Mouse (Mus musculus) thymus, adult 2 months (tissue): ENCODE measurements around the gene Olfr1012.

Experiments
- CTCF ChIP-seq: fragments of 200-500 bp; IDR thresholded peaks from 2 replicates; pipeline ENCODE4 v1.5.1; 2012; ENCODE audit warnings: mild to moderate bottlenecking, control low read depth, low read length, moderate library complexity, borderline replicate concordance; ENCODE audit not compliant: control insufficient read depth, poor library complexity, insufficient read depth; ENCODE audit errors: extremely low read depth
- POLR2A ChIP-seq: fragments of 200-500 bp; IDR thresholded peaks from 2 replicates; pipeline ENCODE4 v1.6.1; 2012; ENCODE audit warnings: mild to moderate bottlenecking, low read length, control low read depth, moderate library complexity; ENCODE audit not compliant: control insufficient read depth, poor library complexity, insufficient read depth; ENCODE audit errors: extremely low read depth

DNA sequence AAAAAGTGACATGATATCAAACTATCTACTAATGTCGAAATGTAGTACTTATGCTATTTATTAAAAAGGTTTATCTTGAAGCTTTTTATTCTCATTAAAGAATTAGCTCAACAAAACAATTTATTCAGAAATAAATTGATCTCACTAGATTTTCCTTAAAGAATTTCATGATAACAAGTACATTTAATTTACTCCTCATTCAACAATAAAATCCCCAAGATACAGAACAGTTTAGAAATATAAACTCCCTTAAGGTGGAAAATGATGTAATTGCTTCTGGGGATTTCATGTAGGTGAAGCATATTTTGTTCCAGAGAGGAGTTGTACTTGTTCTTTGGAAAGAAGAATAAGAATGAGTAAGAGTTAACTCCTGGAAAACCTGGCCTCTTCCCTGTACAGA lies 47.4 kb downstream of the Olfr1012 start, which contains the start of gene Olfr1009:
- TF ChIP-seq CTCF (no peak), POLR2A (no peak)
